Mouse (Mus musculus): ENCODE measurements at regions not wholly inside any gene's neighbourhood (a gene's known extent, or its start where the extent isn't known, plus 50 kb on each side); places are given as distances from the start of the nearest gene placed in this dataset.

DNA sequence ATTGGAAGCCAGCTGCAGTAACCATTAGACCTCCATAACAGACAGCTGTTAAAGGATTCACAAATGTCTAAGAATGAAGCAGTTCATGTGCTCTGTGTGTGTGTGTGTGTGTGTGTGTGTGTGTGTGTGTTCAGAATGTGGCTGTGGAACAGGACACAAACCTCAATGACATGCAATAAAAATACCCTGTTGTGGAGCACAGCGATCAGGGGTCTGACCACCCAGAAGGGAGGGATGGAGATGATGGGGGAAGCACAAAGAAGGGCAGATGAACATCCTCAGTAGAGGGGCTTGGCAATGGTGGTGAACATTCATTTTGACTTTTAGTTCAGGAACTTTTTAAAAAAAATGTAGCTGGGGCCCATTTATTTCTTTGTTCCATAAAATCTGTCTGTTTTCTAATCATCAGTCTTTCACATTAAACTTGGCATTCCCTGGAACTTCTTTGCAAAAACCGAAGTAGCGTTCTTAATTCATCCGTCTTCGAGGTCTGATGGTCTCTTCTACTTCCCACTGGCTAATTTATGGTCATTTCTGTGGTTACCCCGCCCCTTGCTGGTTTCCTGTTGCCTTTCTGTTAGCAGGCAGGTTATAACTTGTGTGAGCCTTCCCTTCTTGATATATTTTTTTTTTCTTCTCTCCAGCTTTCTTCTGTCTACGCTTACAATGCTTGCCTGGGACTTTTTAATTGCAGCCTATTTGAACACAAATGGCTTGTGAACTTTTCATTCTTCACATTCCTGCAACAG, 165.6 kb downstream of the Usp46 start:
- Histone ChIP-seq H3K9me3 (replicated peaks) (no peaks in the 10 kb centered on the region), H3K9ac (no peak overlapping the region), H3K4me3 (no peak overlapping the region), H3K4me2 (no peak overlapping the region), H3K27me3 (no peaks in the 10 kb centered on the region), H3K27ac (no peak overlapping the region), H3K4me1 (replicated peaks) (no peaks in the 10 kb centered on the region), H3K36me3 (no peaks in the 10 kb centered on the region)
- 63% methylated on average over 7 of the region's 7 CpGs for WGBS
- ATAC-seq (replicated peaks; ENCODE audit: insufficient number of reproducible peaks, insufficient read depth, low FRiP score, low read depth): no peak

DNA sequence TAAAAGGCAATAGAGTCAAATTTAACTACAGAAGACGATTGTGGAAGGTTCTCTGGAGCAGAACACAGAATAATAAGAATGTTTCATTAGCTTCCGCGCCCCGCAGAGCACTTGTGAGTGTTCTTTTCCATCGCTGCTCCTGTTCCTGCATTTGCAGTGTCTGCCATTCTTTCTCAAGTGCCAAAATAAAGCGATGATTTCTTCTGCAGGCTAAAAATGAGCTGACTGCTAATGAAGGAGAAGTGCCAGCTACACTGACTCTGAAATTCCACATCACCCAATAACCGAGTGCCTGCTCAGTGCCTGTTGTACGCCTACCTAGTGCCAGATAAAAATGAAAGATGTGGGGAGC, 165.0 kb downstream of the Usp46 start:
- Histone ChIP-seq H3K4me3 (no peak overlapping the region), H3K9ac (no peak overlapping the region), H3K27me3 (no peaks in the 10 kb centered on the region), H3K4me1 (replicated peaks) (no peaks in the 10 kb centered on the region), H3K27ac (no peak overlapping the region), H3K36me3 (no peaks in the 10 kb centered on the region), H3K4me2 (no peak overlapping the region), H3K9me3 (replicated peaks) (no peaks in the 10 kb centered on the region)
- ATAC-seq (replicated peaks; ENCODE audit: insufficient number of reproducible peaks, insufficient read depth, low FRiP score, low read depth): no peak
- 54% methylated on average over 8 of the region's 8 CpGs for WGBS

DNA sequence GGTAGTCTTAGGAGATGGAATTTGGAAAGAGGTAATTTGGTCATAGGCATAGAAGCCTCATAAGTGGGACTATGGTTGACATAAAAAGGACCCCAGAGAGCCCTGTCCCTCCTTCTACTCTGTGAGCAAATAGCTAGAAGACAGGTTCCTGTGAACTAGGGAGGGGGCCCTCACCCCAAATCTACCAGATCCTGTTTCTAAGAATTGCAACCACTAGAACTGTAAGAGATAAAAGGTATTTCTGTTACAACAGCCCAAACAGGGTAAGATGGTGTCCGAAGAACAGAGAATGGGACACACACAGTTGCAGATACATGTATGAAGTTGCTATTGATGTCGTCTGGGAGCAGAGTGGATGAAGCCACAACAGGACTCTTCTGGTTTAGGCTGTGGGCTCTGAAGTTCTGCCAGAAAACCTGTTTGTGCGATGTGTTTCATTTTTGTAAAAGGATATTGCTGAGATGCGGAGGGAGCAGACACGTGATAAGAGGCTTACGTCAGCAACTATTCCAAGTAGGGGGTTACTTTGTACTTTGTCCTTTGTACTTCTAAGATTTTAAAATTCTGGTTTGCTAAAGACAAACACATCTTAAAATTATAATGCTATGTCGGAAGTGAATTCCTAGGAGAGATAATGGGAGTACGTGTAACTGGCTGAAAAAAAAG, 164.0 kb downstream of the Usp46 start:
- no peaks in the 10 kb centered on the region for H3K27me3 ChIP-seq
- no peak overlapping the region for H3K4me2 ChIP-seq
- no peak for ATAC-seq (replicated peaks; ENCODE audit: insufficient number of reproducible peaks, insufficient read depth, low FRiP score, low read depth)
- H3K9me3 ChIP-seq (replicated peaks): no peaks in the 10 kb centered on the region
- H3K4me3 ChIP-seq: no peak overlapping the region
- no peaks in the 10 kb centered on the region for H3K36me3 ChIP-seq
- H3K27ac ChIP-seq: no peak overlapping the region
- WGBS: 63% methylated on average over 8 of the region's 8 CpGs
- H3K9ac ChIP-seq: no peak overlapping the region
- no peaks in the 10 kb centered on the region for H3K4me1 ChIP-seq (replicated peaks)

DNA sequence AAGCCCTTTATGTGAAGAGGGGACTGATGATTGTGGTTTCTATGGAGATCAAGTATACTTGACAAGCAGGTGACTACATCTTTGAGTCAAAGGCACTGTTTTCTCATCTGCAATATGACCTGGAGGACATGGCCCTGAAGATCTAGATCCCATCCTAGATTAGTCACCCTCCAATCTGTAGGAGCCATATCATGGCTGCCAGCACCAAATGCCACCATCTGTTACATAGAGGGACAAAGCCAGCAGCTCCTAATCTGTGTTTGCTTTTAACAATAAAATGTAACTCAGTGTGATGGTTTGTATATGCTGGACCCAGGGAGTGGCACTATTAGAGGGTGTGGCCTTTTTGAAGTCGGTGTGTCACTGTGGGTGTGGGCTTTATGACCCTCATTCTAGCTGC, 156.1 kb downstream of the Usp46 start:
- H3K9me3 ChIP-seq (replicated peaks): no peaks in the 10 kb centered on the region
- 86% methylated on average over 1 of the region's 1 CpGs for WGBS
- no peaks in the 10 kb centered on the region for H3K36me3 ChIP-seq
- H3K4me2 ChIP-seq: no peak overlapping the region
- no peak overlapping the region for H3K4me3 ChIP-seq
- H3K27me3 ChIP-seq: no peaks in the 10 kb centered on the region
- H3K27ac ChIP-seq: no peak overlapping the region
- H3K4me1 ChIP-seq (replicated peaks): no peaks in the 10 kb centered on the region
- no peak for ATAC-seq (replicated peaks; ENCODE audit: insufficient number of reproducible peaks, insufficient read depth, low FRiP score, low read depth)
- no peak overlapping the region for H3K9ac ChIP-seq

DNA sequence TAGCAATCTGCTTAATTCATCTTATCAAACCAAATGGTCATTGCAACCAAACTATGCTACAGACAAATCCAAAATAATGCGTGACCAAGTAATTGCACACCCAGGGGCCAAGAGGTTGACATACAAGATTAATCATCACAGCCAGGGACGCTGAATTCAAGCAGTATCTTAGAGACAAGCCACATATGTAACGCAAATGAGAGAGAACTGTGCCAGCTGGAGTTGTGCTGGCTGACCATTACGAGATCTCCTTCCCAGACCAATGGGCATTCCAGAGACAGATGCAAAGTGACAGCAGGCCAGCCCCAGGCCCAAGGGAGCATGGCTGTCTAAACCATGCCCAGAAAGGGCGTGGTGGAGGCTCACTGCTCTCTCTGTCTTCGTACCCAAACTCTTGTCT, 155.1 kb downstream of the Usp46 start:
- no peak for ATAC-seq (replicated peaks; ENCODE audit: insufficient number of reproducible peaks, insufficient read depth, low FRiP score, low read depth)

DNA sequence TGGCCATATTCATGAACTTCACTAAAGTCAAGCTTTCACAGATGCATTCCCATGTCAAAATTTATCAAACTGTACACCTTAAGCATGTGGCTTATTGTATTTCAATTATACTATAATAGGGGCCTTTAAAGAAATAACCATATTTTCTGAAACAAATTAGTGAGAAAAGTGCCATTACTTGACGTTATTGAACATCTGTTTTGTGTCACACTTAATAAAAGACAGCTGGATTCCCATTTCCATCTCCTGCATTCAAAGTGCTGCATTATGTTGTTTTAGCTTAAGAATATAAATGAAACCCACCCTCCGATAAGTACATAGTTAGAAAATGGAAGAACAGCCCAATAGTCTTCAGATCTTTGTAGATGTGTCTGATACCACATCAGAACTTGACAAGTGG, 150.2 kb downstream of the Usp46 start:
- H3K4me2 ChIP-seq: no peak overlapping the region
- H3K27me3 ChIP-seq: no peaks in the 10 kb centered on the region
- no peaks in the 10 kb centered on the region for H3K4me1 ChIP-seq (replicated peaks)
- no peaks in the 10 kb centered on the region for H3K36me3 ChIP-seq
- no peak for ATAC-seq (replicated peaks; ENCODE audit: insufficient number of reproducible peaks, insufficient read depth, low FRiP score, low read depth)
- H3K9me3 ChIP-seq (replicated peaks): no peaks in the 10 kb centered on the region
- WGBS: 70% methylated on average over 2 of the region's 2 CpGs
- no peak overlapping the region for H3K27ac ChIP-seq
- H3K9ac ChIP-seq: no peak overlapping the region
- no peak overlapping the region for H3K4me3 ChIP-seq

More for the DNA sequence above, 155.1 kb downstream of the Usp46 start:
- no peak overlapping the region for H3K4me2 ChIP-seq
- no peak overlapping the region for H3K4me3 ChIP-seq
- H3K9me3 ChIP-seq (replicated peaks): no peaks in the 10 kb centered on the region
- no peaks in the 10 kb centered on the region for H3K27me3 ChIP-seq
- H3K36me3 ChIP-seq: no peaks in the 10 kb centered on the region
- no peak overlapping the region for H3K27ac ChIP-seq
- WGBS: 62% methylated on average over 6 of the region's 6 CpGs
- no peak overlapping the region for H3K9ac ChIP-seq
- H3K4me1 ChIP-seq (replicated peaks): no peaks in the 10 kb centered on the region

DNA sequence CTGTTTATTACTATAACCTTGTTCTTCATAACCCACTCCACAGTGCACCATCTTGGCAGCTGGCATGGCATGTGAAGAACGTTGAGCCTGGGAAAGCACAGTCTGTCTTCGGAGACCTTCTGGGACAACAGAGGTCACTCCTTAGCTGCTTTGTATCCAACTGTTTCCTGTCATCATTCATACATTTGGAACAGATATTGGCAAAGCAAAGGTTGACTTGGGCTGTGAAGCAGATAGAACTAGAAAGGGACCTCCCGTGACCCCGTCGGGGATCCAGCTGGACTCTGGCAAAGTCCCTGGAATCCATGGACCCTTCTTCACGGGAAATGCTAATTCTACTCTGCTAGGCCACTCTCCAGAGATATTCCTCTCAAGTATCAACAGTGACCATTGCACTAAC, 148.3 kb downstream of the Usp46 start:
- Histone ChIP-seq H3K4me2 (no peak overlapping the region), H3K9me3 (replicated peaks) (no peaks in the 10 kb centered on the region), H3K4me1 (replicated peaks) (no peaks in the 10 kb centered on the region), H3K27ac (no peak overlapping the region), H3K36me3 (no peaks in the 10 kb centered on the region), H3K27me3 (no peaks in the 10 kb centered on the region), H3K4me3 (no peak overlapping the region), H3K9ac (no peak overlapping the region)
- WGBS: 78% methylated on average over 6 of the region's 6 CpGs
- no peak for ATAC-seq (replicated peaks; ENCODE audit: insufficient number of reproducible peaks, insufficient read depth, low FRiP score, low read depth)

DNA sequence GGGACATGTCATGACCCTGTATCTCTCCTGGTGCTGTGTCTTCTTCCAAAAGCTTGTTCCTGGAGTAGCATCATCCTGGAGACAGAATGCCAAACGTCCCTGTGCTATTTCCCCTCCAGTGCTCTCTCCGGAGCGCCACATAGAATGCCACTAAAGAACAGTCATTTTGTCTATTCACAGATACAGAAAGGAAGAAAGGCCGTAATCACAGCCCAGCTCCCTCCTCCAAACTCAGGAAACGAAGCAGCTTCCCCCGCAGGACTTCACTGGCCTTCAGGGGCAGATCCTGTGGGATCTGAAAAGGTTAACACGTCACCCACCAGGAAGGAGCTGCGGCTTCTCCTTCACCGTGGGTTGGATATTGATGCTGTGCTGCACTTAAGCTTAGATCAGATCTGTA, 140.7 kb downstream of the Usp46 start:
- ATAC-seq (replicated peaks; ENCODE audit: insufficient number of reproducible peaks, insufficient read depth, low FRiP score, low read depth): no peak
- H3K9ac ChIP-seq: no peak overlapping the region
- no peak overlapping the region for H3K4me3 ChIP-seq
- 65% methylated on average over 9 of the region's 9 CpGs for WGBS
- H3K9me3 ChIP-seq (replicated peaks): no peaks in the 10 kb centered on the region
- no peaks in the 10 kb centered on the region for H3K27me3 ChIP-seq
- no peaks in the 10 kb centered on the region for H3K4me1 ChIP-seq (replicated peaks)
- no peaks in the 10 kb centered on the region for H3K36me3 ChIP-seq
- H3K27ac ChIP-seq: no peak overlapping the region
- no peak overlapping the region for H3K4me2 ChIP-seq

DNA sequence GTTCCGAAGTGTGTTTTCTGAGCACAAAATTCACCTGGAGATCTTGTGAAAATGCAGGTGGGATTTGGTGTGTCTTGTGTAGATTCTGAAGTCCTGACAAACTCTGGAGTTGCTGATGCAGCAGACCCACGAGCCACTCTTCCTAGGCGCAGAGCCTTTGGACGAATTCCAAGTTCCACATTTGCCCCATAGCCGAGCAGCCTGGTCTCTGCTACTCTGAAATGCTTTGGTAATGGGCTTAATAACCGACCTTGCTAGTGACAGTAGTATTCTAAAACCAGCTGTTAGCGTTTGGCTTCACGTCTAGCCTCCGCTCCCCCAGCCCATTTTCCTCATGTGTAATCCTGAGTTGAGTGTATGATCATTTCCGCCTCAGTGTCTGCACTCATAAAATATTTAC, 139.5 kb downstream of the Usp46 start:
- 64% methylated on average over 10 of the region's 10 CpGs for WGBS
- Histone ChIP-seq H3K4me2 (no peak overlapping the region), H3K4me3 (no peak overlapping the region), H3K4me1 (replicated peaks) (no peaks in the 10 kb centered on the region), H3K9me3 (replicated peaks) (no peaks in the 10 kb centered on the region), H3K36me3 (no peaks in the 10 kb centered on the region), H3K27me3 (no peaks in the 10 kb centered on the region), H3K9ac (no peak overlapping the region), H3K27ac (no peak overlapping the region)
- ATAC-seq (replicated peaks; ENCODE audit: insufficient number of reproducible peaks, insufficient read depth, low FRiP score, low read depth): no peak

DNA sequence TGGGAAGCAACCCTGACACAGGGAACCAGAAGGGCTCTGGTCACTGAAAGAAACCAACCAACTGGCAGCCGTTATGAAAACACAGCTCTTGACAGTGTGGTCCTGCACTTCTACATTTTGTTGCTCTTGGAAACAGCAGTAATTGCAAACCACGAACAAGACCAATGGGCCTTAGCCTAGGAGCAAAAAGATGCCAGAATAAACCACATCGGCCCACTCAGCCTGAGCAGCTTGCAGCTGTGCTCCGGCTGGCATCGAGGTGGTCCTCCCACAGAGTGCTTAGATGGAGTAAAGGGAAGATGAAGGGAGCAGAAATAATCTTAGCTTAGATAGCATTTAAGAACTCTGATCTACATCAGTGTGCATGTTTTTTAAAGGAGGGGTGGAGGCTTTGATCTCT, 138.0 kb downstream of the Usp46 start:
- Histone ChIP-seq H3K4me2 (no peak overlapping the region), H3K36me3 (no peaks in the 10 kb centered on the region), H3K9ac (no peak overlapping the region), H3K4me1 (replicated peaks) (no peaks in the 10 kb centered on the region), H3K27ac (no peak overlapping the region), H3K4me3 (no peak overlapping the region), H3K27me3 (no peaks in the 10 kb centered on the region), H3K9me3 (replicated peaks) (no peaks in the 10 kb centered on the region)
- ATAC-seq (replicated peaks; ENCODE audit: insufficient number of reproducible peaks, insufficient read depth, low FRiP score, low read depth): no peak
- 74% methylated on average over 5 of the region's 5 CpGs for WGBS

DNA sequence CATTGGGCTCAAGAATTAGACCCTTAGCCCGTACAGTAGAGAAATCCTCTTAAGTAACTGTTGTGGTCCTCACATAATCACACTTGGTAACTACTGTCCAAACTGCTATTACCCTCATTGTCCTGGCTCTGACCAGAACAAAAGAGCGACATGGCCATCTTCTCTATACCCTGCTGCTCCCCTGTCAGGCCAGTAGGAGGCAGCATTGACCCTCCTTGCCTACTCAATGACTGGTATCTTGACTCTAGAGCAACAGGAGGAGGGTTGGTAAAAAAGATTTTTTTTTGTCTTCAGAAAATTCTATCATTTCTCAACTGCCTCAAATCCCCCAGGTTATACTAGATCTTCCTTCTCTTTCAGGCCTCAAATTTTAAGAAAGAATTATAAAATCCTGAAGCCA, 130.4 kb downstream of the Usp46 start:
- no peak for ATAC-seq (replicated peaks; ENCODE audit: insufficient number of reproducible peaks, insufficient read depth, low FRiP score, low read depth)
- Histone ChIP-seq H3K4me3 (no peak overlapping the region), H3K4me2 (no peak overlapping the region), H3K27me3 (no peaks in the 10 kb centered on the region), H3K9me3 (replicated peaks) (no peaks in the 10 kb centered on the region), H3K9ac (no peak overlapping the region), H3K36me3 (no peaks in the 10 kb centered on the region), H3K4me1 (replicated peaks) (no peaks in the 10 kb centered on the region), H3K27ac (no peak overlapping the region)
- 46% methylated on average over 2 of the region's 2 CpGs for WGBS

DNA sequence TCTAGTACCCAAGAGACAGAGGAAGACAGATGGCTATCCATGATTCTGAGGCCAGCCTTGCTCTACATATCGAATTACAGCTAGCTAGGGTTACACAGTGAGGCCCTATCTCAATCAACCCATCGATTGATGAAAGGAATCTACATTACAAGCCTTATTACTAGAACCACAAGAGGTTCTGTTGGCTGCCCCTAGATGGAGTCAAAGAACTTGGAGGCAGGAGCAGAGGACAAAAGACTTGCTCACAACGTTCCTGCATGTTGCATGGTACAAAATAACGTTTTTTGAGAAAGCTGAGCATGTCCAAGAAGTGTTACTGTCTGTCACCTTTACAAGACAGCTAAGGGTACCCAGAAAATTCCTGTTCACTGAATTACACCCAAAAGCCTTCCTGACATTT, 129.8 kb downstream of the Usp46 start:
- H3K4me2 ChIP-seq: no peak overlapping the region
- H3K36me3 ChIP-seq: no peaks in the 10 kb centered on the region
- no peak overlapping the region for H3K27ac ChIP-seq
- H3K4me1 ChIP-seq (replicated peaks): no peaks in the 10 kb centered on the region
- no peak overlapping the region for H3K9ac ChIP-seq
- H3K9me3 ChIP-seq (replicated peaks): no peaks in the 10 kb centered on the region
- H3K4me3 ChIP-seq: no peak overlapping the region
- ATAC-seq (replicated peaks; ENCODE audit: insufficient number of reproducible peaks, insufficient read depth, low FRiP score, low read depth): no peak
- 52% methylated on average over 4 of the region's 4 CpGs for WGBS
- H3K27me3 ChIP-seq: no peaks in the 10 kb centered on the region
